Mouse (Mus musculus) kidney, adult 11 months (tissue): ENCODE results near the gene Numbl.
"Not testable (repeated sequence)": the region's sequence is repeated elsewhere in the genome, so short reads cannot be mapped to it uniquely, and the experiment has no call there.

Experiments
- DNase-seq: peaks from one replicate; pipeline ENCODE4 v3.0.0; 2022

Gene Numbl

DNA sequence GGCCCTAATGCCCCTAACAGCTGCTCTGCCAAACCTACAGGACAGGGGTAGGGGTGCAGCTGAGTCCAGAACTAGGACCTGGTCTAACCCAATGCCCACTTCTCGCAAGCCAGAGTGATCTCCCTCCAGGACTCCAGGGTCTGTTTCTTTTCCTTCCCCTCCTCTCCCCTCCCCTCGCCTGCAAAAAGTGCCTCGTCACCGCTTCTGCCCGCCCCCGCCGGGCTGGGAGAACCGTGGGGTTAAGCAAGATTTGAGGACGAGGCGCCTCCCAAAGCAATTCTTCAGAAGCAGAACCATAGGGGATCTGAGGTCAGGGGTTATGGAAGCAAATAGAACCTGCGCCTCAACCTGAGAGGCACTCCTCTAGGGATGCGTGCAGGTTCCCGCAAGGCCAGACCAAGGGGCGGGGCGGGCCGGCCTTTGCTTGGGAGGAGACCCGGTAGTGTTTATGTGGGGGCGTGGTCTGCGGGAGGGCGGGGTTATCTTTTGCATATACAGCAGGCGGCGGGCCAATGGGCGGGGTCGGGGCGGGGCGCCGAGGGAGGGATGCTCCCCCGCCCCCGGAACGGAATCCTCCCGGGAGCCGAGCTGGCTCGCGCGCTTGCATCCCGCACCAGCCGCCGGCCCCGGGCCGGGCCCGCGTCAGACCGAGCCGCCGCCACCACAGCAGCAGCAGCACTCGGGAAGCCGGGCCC lies at the start of gene Numbl:
TSS of gene Numbl (plus strand) at position 229 of the 695 bp plus-strand sequence.
- peak; percentile 91 for DNase-seq

DNA sequence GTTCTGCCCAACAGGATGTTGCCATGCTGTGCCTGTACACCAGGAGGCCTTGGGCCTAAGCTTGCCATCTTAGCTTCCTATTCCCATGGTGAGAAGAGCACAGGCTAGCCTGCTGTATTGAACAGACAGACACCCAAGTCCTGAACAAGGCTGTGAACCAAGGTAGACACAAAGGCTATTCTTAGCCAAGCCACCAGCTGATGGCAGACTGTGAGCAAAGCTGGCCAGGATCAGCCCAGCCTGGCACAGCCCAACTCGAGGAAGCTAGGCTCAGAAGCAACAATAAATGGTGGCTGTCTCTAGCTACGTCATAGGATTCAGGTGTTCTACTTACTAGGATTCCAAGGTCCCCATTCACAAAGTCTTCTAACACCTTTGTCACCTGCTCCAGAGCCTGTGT lies 45.6 kb upstream of the Numbl start:
- no peak for DNase-seq

DNA sequence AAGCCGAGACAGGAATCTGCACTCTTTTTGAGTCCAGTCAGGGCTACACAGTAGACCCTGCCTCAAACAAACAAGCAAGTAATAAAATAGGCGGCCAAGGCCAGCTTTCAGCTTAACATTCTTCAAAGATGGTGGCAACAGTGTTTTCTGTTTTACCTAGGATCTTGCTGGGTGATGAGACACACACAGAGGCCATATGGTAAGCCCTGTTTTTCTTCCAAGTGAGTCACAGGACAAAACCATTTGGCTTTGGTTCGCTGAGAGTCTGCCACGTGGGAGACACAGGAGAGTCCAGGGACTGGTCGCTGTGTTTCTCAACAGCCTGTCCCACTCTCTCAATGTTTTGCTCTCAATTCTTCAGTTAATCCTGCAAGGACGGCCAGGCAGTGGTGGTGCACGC lies 39.6 kb upstream of the Numbl start:
- DNase-seq = no peak

- DNase-seq = no peak
Measured at GRCm38 (mm10) chr7:27219937-27220336, 38.3 kb upstream of the Numbl start.

DNA sequence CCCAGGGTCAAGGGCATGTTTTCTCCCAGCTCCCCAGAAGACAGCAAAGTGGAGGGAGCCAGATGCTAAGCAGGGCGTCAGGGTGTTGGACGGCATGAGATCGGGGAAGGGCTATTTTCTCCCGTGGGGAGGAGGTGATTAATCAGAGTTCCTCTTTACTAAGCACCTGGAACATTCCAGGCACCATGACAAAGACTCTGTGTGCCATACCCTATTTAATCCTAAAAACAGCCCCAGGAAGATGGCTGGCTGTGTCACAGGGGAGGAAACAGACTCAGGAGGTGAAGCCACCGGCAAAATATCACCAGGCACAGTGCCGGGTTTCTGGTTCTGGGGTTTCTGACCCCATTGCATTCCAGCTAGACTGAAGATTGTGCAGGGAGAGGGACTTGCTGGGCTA lies 36.3 kb upstream of the Numbl start:
- no peak for DNase-seq

GRCm38 (mm10) chr7:27222538-27222937 lies 35.7 kb upstream of the Numbl start:
- no peak for DNase-seq

GRCm38 (mm10) chr7:27224877-27225575 lies 33.2 kb upstream of the Numbl start:
- no peak for DNase-seq

- no peak for DNase-seq
Measured at GRCm38 (mm10) chr7:27227276-27227675, 31.0 kb upstream of the Numbl start.

GRCm38 (mm10) chr7:27227676-27228075 lies 30.6 kb upstream of the Numbl start:
- DNase-seq = no peak

- peak; percentile 91 for DNase-seq
Measured at GRCm38 (mm10) chr7:27228281-27228821, 29.9 kb upstream of the Numbl start, which contains the start of gene Itpkc. TSS of gene Itpkc (minus strand) at chr7:27228661.

DNA sequence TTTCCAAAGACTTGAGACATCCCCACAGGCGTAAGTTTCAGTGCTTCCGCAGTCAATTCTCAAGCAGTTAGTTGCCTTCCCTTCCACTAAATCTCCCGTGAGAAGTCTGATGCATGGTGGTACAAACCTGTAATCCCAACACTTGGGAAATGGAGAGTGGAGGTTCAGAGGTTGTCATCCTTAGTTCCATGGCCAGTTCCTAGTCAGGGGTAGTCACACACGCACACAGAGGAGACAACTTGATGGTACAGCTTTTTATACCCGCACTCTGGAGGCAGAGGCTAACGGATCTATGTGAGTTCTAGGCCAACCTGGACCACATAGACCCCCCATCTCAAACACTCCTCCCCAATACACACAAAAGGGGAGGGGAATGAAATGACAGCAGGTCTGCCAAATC lies 29.4 kb upstream of the Numbl start:
- no peak for DNase-seq

DNA sequence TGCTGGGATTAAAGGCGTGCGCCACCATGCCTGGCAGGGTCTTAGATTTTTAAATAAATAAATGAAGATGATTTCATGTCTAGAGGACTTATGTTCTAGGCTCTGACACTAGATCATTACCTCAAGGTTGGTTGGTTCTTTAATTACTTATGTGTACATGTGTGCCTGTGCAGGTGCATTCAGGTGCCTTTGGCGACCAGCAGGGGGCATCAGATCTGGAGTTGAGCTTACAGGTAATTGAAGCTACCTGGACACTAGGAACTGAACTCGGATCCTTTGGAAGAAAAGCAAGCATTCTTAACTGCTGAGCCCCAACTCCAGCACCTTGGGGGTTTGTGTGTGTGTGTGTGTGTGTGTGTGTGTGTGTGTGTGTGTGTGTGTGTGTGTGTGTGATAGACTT lies 27.5 kb upstream of the Numbl start:
- no peak for DNase-seq

DNA sequence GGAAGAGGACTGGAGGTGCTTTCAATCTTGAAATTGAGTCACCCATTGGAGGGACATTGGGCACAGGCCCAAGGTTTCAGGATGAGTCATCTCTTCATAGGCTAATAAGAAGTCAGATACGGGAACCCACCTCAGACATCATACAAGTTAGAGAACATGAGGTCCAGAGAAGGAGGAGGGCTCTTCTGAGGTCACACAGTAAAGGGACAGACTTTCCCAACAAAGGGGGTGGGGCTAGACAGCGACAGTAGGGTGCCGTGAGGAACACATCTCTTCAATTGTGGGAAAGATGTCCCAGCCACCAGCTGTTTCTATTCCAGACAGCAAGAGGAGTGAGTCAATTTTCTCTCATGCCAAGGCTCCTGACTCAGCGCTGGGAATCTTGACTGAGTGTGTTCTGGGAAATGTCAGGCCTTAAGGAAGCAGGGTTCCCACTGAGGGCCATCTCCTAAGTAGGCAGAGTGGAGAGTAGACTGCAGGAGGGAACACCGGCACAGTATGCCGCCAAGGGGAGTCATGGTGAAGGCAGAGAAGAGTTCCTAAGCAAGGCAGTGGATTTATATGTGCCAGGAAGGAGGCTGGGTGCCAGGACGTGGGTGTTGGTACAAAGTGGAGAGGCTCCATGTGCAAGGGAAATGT lies 26.4 kb upstream of the Numbl start:
- no peak for DNase-seq

DNA sequence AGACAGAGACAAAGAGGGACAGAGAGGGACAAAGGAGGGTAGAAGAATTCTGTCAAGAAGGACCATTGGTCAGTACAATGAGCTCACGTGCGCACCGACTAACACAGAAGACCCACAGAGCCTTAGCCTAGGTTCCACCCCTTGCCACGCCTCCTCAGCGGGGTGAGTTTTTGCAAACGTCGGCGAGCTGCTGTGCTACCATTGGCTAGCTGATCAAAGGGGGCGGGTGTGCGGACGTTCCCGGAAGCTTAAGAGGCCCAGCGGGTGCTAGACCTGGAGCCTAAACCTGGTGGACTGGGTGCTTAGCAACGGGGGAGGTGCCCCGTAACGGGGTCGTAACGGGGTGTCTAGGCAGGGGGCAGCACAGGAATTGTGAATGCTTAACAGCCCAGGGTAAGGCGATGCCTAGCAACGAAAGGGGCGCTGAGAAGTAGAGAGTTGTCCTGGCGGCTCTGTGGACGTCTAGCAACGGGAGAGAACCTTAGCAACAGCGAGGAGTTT lies 25.4 kb upstream of the Numbl start, which contains the start of gene Coq8b:
TSS of gene Coq8b (plus strand) at position 243 of the 501 bp plus-strand sequence.
- peak; percentile 96 for DNase-seq

DNA sequence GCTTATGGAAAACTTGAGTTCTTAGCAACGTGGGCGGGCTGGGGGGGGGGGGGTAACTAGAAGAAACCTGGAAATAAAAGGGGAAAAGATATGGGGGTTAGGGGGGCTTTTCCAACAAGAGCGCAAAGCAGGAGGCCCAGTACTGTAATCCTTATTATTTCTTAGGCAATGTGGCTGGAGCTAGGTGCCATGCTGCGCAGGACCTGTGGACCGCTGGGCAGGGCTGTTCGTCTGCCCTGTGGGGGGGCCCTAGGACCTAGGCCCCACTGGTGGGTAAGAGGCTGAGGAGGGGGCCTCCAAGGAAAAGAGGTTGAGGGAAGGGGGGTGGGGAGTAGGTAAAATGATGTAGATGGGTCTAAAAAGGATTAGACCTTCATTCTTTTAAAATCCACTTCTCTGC lies 24.9 kb upstream of the Numbl start:
- no peak for DNase-seq

GRCm38 (mm10) chr7:27235726-27236125 lies 22.5 kb upstream of the Numbl start:
- no peak for DNase-seq

- DNase-seq = no peak
Measured at GRCm38 (mm10) chr7:27237527-27237926, 20.7 kb upstream of the Numbl start.

DNA sequence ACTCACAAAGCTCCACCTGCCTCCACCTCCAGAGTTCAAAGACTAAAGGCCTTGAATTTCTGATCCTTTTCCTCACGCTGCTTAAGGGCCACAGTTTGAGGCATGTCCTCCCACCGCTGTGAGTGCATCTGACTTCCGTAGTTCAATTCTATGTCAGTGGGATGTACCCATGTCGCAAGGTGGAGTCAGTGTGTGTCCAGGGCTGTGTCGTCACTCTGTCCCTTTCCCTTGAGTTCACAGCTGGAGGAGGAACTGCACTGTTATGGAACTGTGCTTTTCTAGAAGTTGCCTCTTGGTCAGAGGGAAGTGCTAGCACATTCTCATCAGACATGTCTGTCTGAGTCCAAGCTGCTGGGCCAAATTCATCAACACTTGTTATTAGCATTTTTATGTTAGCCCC lies 19.7 kb upstream of the Numbl start:
- no peak for DNase-seq

- no peak for DNase-seq
Measured at GRCm38 (mm10) chr7:27243211-27243610, 15.0 kb upstream of the Numbl start.

DNA sequence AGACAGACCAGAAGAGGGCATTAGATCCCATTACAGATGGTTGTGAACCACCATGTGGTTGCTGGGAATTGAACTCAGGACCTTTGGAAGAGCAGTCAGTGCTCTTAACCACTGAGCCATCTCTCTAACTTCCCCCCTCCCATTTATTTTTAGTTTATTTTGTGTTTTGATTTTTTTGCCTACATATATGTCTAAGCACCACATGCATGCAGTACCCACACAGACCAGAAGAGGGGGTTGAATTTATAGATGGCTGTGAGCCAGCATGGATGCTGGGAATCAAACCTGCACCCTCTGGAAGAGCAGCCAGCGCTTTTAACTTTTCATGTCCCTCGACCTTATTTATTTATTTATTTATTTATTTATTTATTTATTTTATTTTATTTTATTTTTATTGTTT lies 14.1 kb upstream of the Numbl start:
- DNase-seq = not testable (repeated sequence)

GRCm38 (mm10) chr7:27249146-27249545 lies 9.1 kb upstream of the Numbl start:
- DNase-seq = no peak

GRCm38 (mm10) chr7:27249928-27250327 lies 8.3 kb upstream of the Numbl start:
- DNase-seq = no peak

DNA sequence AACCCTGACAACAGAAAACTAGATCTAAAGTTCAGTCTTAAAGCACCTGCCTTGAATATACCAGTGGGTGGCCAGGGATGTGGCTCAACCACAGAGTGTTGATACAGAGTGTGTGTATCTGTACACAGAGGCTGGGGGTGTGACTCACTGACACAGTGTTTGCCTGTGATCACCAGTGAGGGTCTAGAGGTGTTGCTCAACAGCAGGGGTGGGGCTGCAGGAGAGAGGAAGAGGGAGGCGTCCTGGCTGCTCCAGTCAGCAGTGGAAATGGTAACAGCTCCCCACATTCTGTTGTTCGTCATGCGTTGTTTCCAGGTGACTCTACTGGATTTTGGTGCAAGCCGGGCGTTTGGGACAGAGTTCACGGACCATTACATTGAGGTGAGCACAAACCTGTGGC lies 6.3 kb upstream of the Numbl start:
- DNase-seq = no peak

- peak; percentile 65 for DNase-seq
Measured at GRCm38 (mm10) chr7:27255721-27256120, 2.5 kb upstream of the Numbl start.
